ENCODE assay signal across 28 mouse cellular contexts in genomic region chr1:30808101-30808699, GRCm38 (mm10).
DNase-seq lines count a peak whose midpoint lies in the region; ATAC-seq lines count a peak whose summit lies in the region.
"Had no signal": no experiment of that assay in that cellular context is flagged by ENCODE, and none has a peak within 500 bp of the region (broad histone marks: within the 10 kb centered on the region; RNA-seq: fewer than 3 reads in every experiment).

No protein-coding gene starts in this region.

- peak overlapping the region; percentile 77 to 78 for H3K27ac ChIP-seq in heart, embryonic 14.5 days (replicated peaks in 1 of 2; ENCODE audit: control insufficient read depth in 1 of 2, insufficient read depth in 1 of 2, low read depth in 2 of 2, low read length in 2 of 2)
- H3K27ac ChIP-seq in liver, embryonic 15.5 days (replicated peaks): no peak overlapping the region
- H3K27ac ChIP-seq: hindbrain, embryonic 13.5 days; limb, embryonic 10.5 days; limb, embryonic 15.5 days; midbrain, embryonic 10.5 days; neural tube, embryonic 12.5 days had no signal

- no peak overlapping the region for H3K9ac ChIP-seq in heart, embryonic 14.5 days (ENCODE audit: low read length)
- H3K9ac ChIP-seq in liver, embryonic 15.5 days: no peak overlapping the region
- H3K9ac ChIP-seq: hindbrain, embryonic 13.5 days; limb, embryonic 15.5 days; neural tube, embryonic 12.5 days had no signal

- DNase-seq in heart, adult 11 months: peak; percentile 80
- DNase-seq in heart, adult 9 months (ENCODE audit: low spot score in 2 of 2): no peak
- no peak for DNase-seq in heart, adult 8-10 months (ENCODE audit: low spot score)
- no peak for DNase-seq in liver
- DNase-seq in yolk sac, embryonic 10.5 days (ENCODE audit: low spot score): peak; percentile 42
- DNase-seq: adrenal gland, adult 8-10 months; cerebellum, adult 2 months; cerebellum, postnatal 14 days; gastrocnemius, postnatal 14 days; kidney, adult 8-10 months; kidney, postnatal 10 days; layer of hippocampus, adult 9-11 months; lung, adult 2 months; right cerebral cortex, adult 18-20 months; spleen, adult 18-20 months; thymus, postnatal 14 days had no signal

- ATAC-seq in heart, embryonic 14.5 days (ENCODE audit: insufficient number of reproducible peaks, insufficient read depth, low FRiP score, low read depth): peak; percentile 82
- peak; percentile 40; the same call in 1 of the 2 replicates for ATAC-seq in liver, embryonic 15.5 days (ENCODE audit: insufficient read depth)
- ATAC-seq: intestine, embryonic 16.5 days; midbrain, embryonic 16.5 days had no signal

- H3K36me3 ChIP-seq in heart, embryonic 14.5 days (ENCODE audit: control insufficient read depth, insufficient read depth, low read length): peaks cover 86% of the 10 kb centered on the region
- peaks cover 80% of the 10 kb centered on the region for H3K36me3 ChIP-seq in liver, embryonic 15.5 days (replicated peaks)

- H3K4me3 ChIP-seq in heart, embryonic 14.5 days (ENCODE audit: control insufficient read depth in 1 of 2, insufficient read depth in 1 of 2, low read depth in 1 of 2, low read length in 2 of 2): no peak overlapping the region
- no peak overlapping the region for H3K4me3 ChIP-seq in liver, embryonic 15.5 days (replicated peaks)
- H3K4me3 ChIP-seq: erythroblast, embryonic 14.5 days; hindbrain, embryonic 13.5 days; limb, embryonic 10.5 days; limb, embryonic 15.5 days; midbrain, embryonic 10.5 days; myocyte; neural tube, embryonic 12.5 days had no signal

- WGBS in heart, embryonic 14.5 days: 48% methylated on average over 10 of the region's 10 CpGs
- WGBS in liver, embryonic 15.5 days (ENCODE audit: insufficient replicate concordance): 83% methylated on average over 10 of the region's 10 CpGs

- H3K9me3 ChIP-seq in heart, embryonic 14.5 days (ENCODE audit: control insufficient read depth, low read length): no peaks in the 10 kb centered on the region
- H3K9me3 ChIP-seq in liver, embryonic 15.5 days (replicated peaks): no peaks in the 10 kb centered on the region
- H3K9me3 ChIP-seq: G1E; hindbrain, embryonic 13.5 days; limb, embryonic 10.5 days; limb, embryonic 15.5 days; midbrain, embryonic 10.5 days; neural tube, embryonic 12.5 days had no signal

- no peak overlapping the region for H3K4me2 ChIP-seq in heart, embryonic 14.5 days (ENCODE audit: low read length)
- no peak overlapping the region for H3K4me2 ChIP-seq in liver, embryonic 15.5 days
- H3K4me2 ChIP-seq: hindbrain, embryonic 13.5 days; limb, embryonic 15.5 days; neural tube, embryonic 12.5 days had no signal

- no peaks in the 10 kb centered on the region for H3K27me3 ChIP-seq in heart, embryonic 14.5 days (ENCODE audit: control insufficient read depth, insufficient read depth, low read length)
- no peaks in the 10 kb centered on the region for H3K27me3 ChIP-seq in liver, embryonic 15.5 days
- H3K27me3 ChIP-seq: hindbrain, embryonic 13.5 days; limb, embryonic 15.5 days; neural tube, embryonic 12.5 days had no signal

- peaks cover 4 to 5% of the 10 kb centered on the region in 2 experiments; a peak in 1 of 4 replicates for H3K4me1 ChIP-seq in heart, embryonic 14.5 days (ENCODE audit: control insufficient read depth in 2 of 2, insufficient read depth in 2 of 2, low read length in 2 of 2)
- H3K4me1 ChIP-seq in liver, embryonic 15.5 days (replicated peaks): no peaks in the 10 kb centered on the region
- H3K4me1 ChIP-seq: hindbrain, embryonic 13.5 days; limb, embryonic 10.5 days; limb, embryonic 15.5 days; midbrain, embryonic 10.5 days; neural tube, embryonic 12.5 days had no signal

Comparison
In these comparisons a context has a peak if more than half of its experiments do, and no peak if none do; other contexts are left out.
1. DNase-seq: peak in heart, adult 11 months (single experiment) and yolk sac, embryonic 10.5 days (single experiment); none in heart, adult 9 months (0 of 2), heart, adult 8-10 months (single experiment) and liver (single experiment).